Mouse (Mus musculus): ENCODE measurements at regions not wholly inside any gene's neighbourhood (a gene's known extent, or its start where the extent isn't known, plus 50 kb on each side); places are given as distances from the start of the nearest gene placed in this dataset.

DNA sequence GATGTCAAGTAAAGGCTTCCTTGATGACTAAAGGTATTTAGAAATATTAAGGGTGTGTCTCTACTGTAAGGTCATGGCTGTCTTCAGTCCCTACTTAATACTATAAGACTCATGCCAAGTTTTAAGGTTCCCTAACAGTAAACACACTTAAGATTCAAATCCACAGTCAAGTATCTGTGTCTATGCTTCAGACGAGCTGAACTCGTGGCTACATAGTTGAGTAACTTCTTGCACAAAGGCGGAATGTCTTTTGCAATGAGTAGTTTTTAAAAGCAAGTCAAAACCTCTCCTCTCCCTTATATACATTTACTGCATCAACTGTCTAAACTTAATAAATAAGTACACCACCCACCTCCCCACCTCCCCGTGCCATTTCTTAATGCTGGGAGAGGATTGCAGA, 637.0 kb upstream of the Sall1 start:
- in situ Hi-C loops (cut with MboI; ENCODE audit: low pct_ligation_motif_present, low pct_unique_long_range_greater_than_20kb, low sequenced_read_pairs) (no loop called here), dilution Hi-C loops (cut with MboI; ENCODE audit: extremely low pct_ligation_motif_present, extremely low pct_unique_long_range_greater_than_20kb, low sequenced_read_pairs) (no loop called here)
- no peak for DNase-seq (ENCODE audit: extremely low read depth)
- Histone ChIP-seq H3K4me3 (replicated peaks in 1 of 3; ENCODE audit: low read depth in 2 of 3, low read length in 2 of 3, poor library complexity in 1 of 3) (no peak overlapping the region), H3K27me3 (replicated peaks) (no peaks in the 10 kb centered on the region), H3K4me1 (ENCODE audit: control insufficient read depth in 1 of 2, insufficient read depth in 2 of 2) (no peaks in the 10 kb centered on the region), H3K79me2 (replicated peaks; ENCODE audit: control insufficient read depth, extremely low read depth, insufficient read depth, poor library complexity, severe bottlenecking) (no peaks in the 10 kb centered on the region), H3K36me3 (replicated peaks in 1 of 2; ENCODE audit: control insufficient read depth in 1 of 2, insufficient read depth in 1 of 2, low read length in 1 of 2) (no peaks in the 10 kb centered on the region), H3K9ac (ENCODE audit: insufficient read depth, low read depth) (no peak overlapping the region), H3K4me2 (ENCODE audit: insufficient read depth, low read depth, poor library complexity, severe bottlenecking) (no peak overlapping the region), H3K9me3 (replicated peaks; ENCODE audit: low read length) (peaks cover 26% of the 10 kb centered on the region), H3K27ac (ENCODE audit: insufficient read depth, low read depth) (no peak overlapping the region)
- TF ChIP-seq CTCF (conservative IDR thresholded peaks at IDR 0.05 in 1 of 2, IDR thresholded peaks at IDR 0.05 in 1 of 2; ENCODE audit: low read depth in 2 of 2, low read length in 2 of 2) (no peak), NELFE (IDR thresholded peaks at IDR 0.05; ENCODE audit: low read depth, low read length) (no peak), ZNF384 (IDR thresholded peaks at IDR 0.05; ENCODE audit: low read depth, low read length) (no peak), MAFK (IDR thresholded peaks at IDR 0.05; ENCODE audit: insufficient replicate concordance, low read length) (no peak), CHD1 (IDR thresholded peaks at IDR 0.05; ENCODE audit: low read depth, low read length) (no peak), IRF4 (IDR thresholded peaks at IDR 0.05; ENCODE audit: low read depth, low read length) (no peak), ELF1 (IDR thresholded peaks at IDR 0.05; ENCODE audit: low read depth, low read length) (no peak), TCF12 (IDR thresholded peaks at IDR 0.05; ENCODE audit: low read depth, low read length) (no peak), KAT2A (IDR thresholded peaks at IDR 0.05; ENCODE audit: insufficient replicate concordance, low read length) (no peak), GABPA (IDR thresholded peaks at IDR 0.05; ENCODE audit: insufficient replicate concordance, low read depth, low read length) (no peak), SMC3 (IDR thresholded peaks at IDR 0.05; ENCODE audit: low read depth, low read length) (no peak), ZKSCAN1 (IDR thresholded peaks at IDR 0.05; ENCODE audit: borderline replicate concordance, low read depth, low read length) (no peak), CHD2 (IDR thresholded peaks at IDR 0.05; ENCODE audit: low read length) (no peak), MXI1 (IDR thresholded peaks at IDR 0.05; ENCODE audit: low read depth, low read length) (no peak), MYC (IDR thresholded peaks at IDR 0.05; ENCODE audit: low read depth, low read length) (no peak), RAD21 (IDR thresholded peaks at IDR 0.05; ENCODE audit: low read depth, low read length) (no peak), EP300 (IDR thresholded peaks at IDR 0.05; ENCODE audit: low read length) (no peak), UBTF (IDR thresholded peaks at IDR 0.05; ENCODE audit: low read depth, low read length) (no peak)

DNA sequence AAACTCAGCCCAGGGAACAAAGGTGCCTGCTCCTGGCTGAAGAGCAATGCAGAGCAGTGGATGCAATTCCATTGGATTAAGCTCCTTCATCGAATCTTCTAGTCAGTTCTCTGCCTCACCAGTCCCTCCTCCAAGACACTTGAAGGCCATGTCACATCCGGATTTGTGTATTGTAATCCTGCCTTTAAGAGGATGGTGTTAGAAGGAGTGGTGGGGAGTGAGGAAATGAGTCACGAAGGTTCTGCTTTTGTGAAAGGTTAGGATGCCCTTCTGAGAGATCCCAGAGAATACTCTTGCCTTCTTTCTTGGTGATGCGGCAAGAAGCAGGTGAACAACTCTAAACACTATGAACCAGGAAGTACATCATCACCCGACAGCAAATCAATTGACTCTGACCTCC, 636.4 kb upstream of the Sall1 start:
- no peak for DNase-seq (ENCODE audit: extremely low read depth)
- H3K27ac ChIP-seq (ENCODE audit: insufficient read depth, low read depth) = no peak overlapping the region
- H3K9me3 ChIP-seq (replicated peaks; ENCODE audit: low read length) = peaks cover 31% of the 10 kb centered on the region
- no peak overlapping the region for H3K4me3 ChIP-seq (replicated peaks in 1 of 3; ENCODE audit: low read depth in 2 of 3, low read length in 2 of 3, poor library complexity in 1 of 3)
- H3K36me3 ChIP-seq (replicated peaks in 1 of 2; ENCODE audit: control insufficient read depth in 1 of 2, insufficient read depth in 1 of 2, low read length in 1 of 2) = no peaks in the 10 kb centered on the region
- no peak overlapping the region for H3K4me2 ChIP-seq (ENCODE audit: insufficient read depth, low read depth, poor library complexity, severe bottlenecking)
- TF ChIP-seq NELFE (IDR thresholded peaks at IDR 0.05; ENCODE audit: low read depth, low read length) (no peak), ETS1 (conservative IDR thresholded peaks at IDR 0.05; ENCODE audit: low read depth, low read length) (no peak), MEF2A (IDR thresholded peaks at IDR 0.05; ENCODE audit: borderline replicate concordance, low read depth, low read length) (no peak), CHD2 (IDR thresholded peaks at IDR 0.05; ENCODE audit: low read length) (no peak), CTCF (conservative IDR thresholded peaks at IDR 0.05 in 1 of 2, IDR thresholded peaks at IDR 0.05 in 1 of 2; ENCODE audit: low read depth in 2 of 2, low read length in 2 of 2) (no peak), GABPA (IDR thresholded peaks at IDR 0.05; ENCODE audit: insufficient replicate concordance, low read depth, low read length) (no peak), SIN3A (IDR thresholded peaks at IDR 0.05; ENCODE audit: low read length) (no peak), MYC (IDR thresholded peaks at IDR 0.05; ENCODE audit: low read depth, low read length) (no peak), ZNF384 (IDR thresholded peaks at IDR 0.05; ENCODE audit: low read depth, low read length) (no peak), SMC3 (IDR thresholded peaks at IDR 0.05; ENCODE audit: low read depth, low read length) (no peak), HCFC1 (IDR thresholded peaks at IDR 0.05; ENCODE audit: low read depth, low read length) (no peak), E2F4 (IDR thresholded peaks at IDR 0.05; ENCODE audit: insufficient replicate concordance, low read depth, low read length) (no peak), TBP (conservative IDR thresholded peaks at IDR 0.05; ENCODE audit: low read depth, low read length) (no peak), JUND (conservative IDR thresholded peaks at IDR 0.05; ENCODE audit: low read depth, low read length) (no peak), MAFK (IDR thresholded peaks at IDR 0.05; ENCODE audit: insufficient replicate concordance, low read length) (no peak), ZKSCAN1 (IDR thresholded peaks at IDR 0.05; ENCODE audit: borderline replicate concordance, low read depth, low read length) (no peak), USF1 (IDR thresholded peaks at IDR 0.05; ENCODE audit: low read depth, low read length) (no peak), PAX5 (IDR thresholded peaks at IDR 0.05; ENCODE audit: low read length) (no peak)
- no peak overlapping the region for H3K9ac ChIP-seq (ENCODE audit: insufficient read depth, low read depth)
- H3K27me3 ChIP-seq (replicated peaks) = no peaks in the 10 kb centered on the region
- H3K4me1 ChIP-seq (ENCODE audit: control insufficient read depth in 1 of 2, insufficient read depth in 2 of 2) = no peaks in the 10 kb centered on the region
- in situ Hi-C loops (cut with MboI; ENCODE audit: low pct_ligation_motif_present, low pct_unique_long_range_greater_than_20kb, low sequenced_read_pairs) (no loop called here), dilution Hi-C loops (cut with MboI; ENCODE audit: extremely low pct_ligation_motif_present, extremely low pct_unique_long_range_greater_than_20kb, low sequenced_read_pairs) (no loop called here)
- H3K79me2 ChIP-seq (replicated peaks; ENCODE audit: control insufficient read depth, extremely low read depth, insufficient read depth, poor library complexity, severe bottlenecking) = no peaks in the 10 kb centered on the region
